Mouse (Mus musculus) embryo, embryonic 10 days (tissue): ENCODE data around the gene Masp1.
A peak's percentile ranks its signal among the peaks of the same experiment; 100 is the strongest.

ENCODE experiments used
- DNase-seq: peaks from one replicate; pipeline ENCODE4 v3.0.0-alpha.2; 2015; ENCODE audit warnings: low spot score

Masp1 gene

DNA sequence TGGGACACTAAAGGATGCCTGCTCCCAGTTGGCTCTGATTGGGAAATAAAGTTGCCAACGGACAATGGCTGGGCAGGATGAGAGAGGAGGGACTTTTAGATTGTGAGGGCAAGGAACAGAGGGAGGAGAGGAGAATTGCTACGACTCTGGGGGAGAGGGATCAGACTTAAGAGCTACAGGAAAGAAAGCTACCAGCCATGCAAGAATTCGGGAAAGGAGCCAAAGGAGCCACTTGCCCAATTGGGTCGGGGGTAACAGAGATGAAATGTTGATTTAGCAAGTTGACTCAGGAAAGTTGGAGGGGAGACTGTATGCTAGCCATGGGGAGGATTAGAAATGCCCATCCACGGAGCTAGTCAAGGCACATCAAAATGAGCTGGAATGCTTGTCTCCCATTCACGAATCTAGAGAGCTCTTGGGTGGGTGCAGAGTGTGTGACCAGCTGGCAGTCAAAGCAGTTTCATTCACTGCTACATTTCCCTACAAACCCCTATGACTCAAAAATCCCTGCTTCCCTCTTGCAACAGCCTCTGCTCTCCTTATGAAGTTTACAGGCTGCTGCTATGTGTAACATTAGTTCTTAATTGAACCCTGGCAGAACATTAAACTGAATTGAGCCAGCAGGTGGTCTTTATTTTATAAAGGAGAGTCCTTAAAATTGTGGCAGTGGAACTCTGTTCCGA is 61.6 kb downstream of the Masp1 start:
- DNase-seq, result no peak

DNA sequence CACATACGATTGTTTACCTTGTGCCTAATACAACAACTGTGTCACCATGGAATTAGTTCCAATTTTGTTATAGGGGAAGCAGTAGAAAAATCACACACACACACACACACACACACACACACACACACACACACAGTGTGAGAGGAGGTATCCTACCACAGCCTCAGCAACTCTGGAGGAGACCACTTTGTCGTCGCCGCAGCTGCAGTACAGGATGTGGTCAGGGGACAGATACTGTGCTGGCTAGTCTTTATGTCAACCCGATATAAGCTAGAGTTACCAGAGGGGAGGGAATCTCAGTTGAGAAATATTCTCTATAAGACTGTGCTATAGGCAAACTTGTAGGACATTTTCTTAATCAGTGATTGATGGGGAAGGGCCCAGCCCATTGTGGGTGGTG is 63.3 kb downstream of the Masp1 start:
- no peak for DNase-seq

DNA sequence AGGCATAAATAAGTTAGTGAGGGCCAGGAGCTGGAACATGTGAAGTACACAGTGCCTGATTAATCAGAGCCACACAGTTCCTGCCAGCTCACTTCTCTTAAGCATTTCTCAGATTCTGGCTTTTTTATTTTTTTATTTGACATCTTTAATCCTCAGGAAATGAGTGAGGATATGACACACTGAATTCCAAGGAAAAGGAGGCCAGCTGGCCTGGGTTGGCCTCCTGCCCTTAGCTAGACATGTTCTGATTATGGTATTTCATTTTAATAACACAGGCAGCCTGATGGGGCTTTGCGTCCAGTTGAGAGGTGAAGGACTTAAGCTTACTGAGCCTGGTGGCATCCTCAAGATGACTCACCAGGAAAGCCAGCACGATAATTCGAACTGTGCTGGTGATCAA is 64.1 kb downstream of the Masp1 start:
- no peak for DNase-seq

DNA sequence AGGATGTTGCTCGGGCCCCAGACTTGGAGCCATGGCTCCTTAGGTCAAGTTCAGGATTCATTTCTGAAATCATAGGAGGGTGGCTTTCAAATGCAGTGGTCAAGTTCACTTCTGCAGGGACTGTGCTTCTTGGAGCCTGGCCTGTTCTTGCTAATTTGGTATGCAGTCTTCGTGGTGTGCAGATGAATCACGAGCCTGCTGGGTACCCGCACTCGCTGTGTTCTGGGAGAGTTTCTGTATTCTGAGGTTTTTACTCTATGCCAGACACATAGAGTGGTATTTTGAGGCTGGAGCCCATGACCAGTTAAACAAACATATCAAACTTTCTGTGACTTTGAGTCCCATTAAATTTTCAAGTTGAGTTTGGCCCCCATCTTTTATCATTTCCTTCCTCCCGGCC is 66.2 kb downstream of the Masp1 start:
- DNase-seq, result no peak

DNA sequence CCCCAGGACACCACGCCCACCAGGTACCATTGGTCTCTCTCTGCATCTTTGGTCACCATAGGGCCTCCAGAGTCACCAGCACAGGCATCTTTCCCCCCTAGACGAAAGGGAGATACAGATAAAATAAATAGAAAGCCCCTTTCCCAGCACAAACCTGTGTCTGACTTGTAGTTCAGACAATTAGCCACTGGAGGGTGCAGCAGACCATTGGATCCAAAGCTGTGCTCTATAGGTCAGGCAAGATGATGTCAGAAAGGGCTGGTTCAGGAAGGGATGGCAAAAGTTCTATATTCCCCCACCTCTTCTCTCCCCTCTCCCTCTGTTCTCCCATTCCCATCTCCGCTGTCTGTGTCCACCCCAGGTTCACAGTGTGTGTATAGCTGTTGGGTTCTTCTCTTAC is 68.1 kb downstream of the Masp1 start:
- DNase-seq, result peak; percentile 79

DNA sequence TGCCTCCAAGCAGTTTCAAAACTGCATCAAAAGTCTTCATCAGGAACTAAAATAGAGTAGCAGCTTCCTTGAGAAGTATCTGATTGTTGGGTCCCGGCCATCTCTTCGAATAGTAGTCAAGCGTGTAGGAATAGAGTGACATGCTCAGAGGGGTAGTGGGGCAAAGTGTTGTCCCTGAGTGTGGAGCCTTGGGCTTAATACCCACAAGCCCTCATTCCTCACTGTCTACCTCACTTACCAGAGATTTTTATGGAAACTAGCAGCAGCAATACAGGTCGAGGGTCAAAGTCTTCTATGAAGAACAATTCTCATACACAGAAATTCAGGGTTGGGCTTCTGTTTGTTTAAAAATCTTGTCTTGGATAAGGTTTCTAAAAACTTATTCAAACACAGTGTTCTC is 69.8 kb downstream of the Masp1 start:
- no peak for DNase-seq

DNA sequence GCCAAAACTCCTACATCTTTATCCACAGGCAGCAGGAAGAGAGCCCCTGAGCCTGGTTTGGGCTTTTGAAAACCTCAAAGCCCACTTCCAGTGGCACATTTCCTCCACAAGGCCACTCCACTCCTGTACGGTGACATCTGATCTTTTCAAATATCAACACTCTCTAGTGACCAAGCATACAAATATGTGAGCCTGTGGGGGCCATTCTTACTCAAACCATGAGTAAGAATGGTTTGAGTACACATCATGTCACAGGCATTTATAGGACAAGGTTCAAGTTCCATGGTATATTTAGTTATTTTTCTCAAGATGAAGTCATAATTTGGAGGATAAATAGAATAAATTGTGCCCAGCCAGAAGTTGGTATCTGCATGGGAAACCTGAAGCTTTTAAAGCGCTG is 70.7 kb downstream of the Masp1 start:
- DNase-seq, result no peak

DNA sequence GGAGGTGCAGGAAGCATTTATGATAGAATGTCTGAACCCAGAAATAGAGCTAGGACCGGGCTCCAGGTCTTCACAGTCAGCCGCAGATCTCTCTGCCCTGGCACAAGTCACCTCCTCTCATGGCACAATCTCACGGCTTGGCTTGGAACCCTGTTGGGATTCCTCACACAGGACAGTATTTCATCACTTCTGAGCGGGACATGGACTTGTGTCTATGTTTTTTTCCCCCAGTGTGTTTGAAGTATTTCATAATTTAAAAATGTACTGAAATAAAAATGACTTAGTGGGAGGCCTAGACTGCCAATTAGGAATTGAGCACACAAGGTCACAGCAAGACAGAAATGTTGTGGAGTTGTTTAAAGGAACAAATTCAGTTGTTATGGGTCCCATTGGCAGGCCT is 76.4 kb downstream of the Masp1 start:
- DNase-seq, result no peak

DNA sequence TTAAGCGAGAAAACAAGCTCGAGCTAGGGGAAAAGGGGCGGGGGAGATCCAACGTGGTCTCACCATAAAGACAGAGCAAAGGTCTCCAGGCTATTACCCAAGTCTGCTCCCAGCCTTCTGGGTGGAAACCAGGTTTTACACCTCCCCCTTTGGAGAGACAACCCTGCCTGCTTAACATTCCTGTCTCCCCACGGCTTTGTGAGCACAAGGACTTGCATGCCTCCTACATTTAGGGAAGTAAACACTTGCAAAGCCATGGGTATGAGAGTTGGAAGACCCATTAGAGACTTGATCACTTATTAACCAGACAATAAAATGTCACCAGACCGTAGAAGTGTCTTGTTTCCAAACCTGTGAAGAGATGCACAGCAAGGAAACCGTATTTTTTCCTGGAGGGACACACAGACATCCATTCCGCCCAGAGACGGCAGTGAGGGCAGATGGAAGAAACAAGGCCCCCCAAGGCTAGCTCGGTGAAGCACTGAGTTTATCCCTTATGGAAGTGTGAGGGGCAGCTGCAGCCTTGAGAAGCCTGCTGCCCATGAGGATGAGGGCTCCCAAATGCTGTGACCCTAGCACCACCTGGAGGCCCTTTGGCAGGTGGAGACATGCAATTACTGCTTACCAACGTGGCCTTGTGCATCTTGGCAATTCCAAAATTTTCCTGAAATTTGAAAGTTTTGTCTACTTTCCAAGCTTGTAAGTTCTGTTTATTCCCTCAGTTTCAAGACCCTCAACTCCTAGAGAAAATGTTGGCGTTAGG is 83.0 kb downstream of the Masp1 start:
- DNase-seq, result peak; percentile 21

DNA sequence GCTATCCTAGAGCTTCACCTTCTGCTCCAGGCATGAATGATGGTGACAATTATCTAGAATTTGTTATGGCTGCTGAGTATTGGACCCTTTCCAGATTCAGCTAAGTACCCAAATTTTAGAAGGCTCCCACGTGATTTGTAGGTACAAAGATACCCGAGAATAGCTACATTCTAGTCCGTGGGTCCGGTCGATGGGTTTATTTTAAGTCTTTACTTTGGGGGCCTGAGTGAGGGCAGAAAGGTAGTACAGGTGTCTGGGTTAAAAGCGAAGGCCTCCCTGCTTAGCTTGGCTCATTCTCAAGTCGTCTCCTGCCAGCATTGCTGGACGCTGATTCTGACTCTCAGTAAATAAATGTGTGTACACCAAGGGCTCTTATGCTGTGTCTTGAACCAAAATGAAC is 90.6 kb downstream of the Masp1 start:
- no peak for DNase-seq

DNA sequence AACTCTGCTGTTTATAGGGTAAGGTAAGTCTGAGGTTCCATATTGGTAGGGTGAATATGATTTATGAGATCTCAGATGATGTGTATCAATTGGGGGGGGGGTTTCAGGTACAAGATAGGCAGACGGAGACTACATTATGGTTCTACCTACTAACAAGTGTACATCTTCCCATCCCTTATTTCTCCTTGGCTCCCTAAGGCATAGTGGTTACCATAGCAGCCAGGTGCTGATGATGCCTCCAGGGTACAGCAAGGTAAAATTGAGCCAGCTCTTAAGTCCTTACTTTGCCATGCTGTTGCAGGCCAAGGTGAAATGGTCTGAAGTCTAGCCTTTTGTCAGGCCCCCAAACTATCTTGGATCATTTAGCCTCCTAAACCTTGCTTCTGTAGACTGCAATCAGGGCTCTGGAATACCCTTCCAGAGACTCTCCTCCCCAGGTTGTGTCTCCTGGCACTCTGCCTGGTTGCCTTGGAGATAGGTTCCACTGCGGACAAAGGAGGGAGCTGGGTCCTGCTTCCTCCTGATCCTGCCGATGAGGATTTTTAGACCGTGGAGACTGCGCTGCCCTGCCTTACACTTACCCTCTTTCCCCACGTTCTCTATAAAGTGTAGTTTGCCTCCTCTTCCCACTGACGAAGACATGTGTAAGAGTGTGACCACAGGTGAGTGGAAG is 91.8 kb downstream of the Masp1 start, which contains the start of gene Rtp1:
Rtp1 (plus strand) TSS at position 487 of the 673 bp plus-strand sequence.
- no peak for DNase-seq

DNA sequence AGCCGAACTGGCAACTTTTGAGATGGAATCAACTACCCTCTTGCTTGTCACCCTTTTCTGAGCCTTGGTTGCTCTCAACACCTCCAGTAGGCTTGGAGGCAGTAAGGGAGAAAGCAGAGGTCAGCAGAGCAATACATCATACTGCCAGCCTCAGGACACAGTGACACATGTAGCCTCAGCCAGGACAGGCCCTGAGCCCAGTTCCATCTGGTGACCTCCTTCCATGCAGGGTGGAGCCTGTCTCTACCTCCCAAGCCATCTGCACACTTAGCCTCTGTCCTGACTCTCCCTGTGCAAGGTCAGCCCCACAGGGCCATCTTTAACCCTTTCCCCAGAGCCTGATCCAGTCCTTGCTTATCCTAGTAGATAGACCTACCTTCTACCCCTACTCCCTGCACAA is 92.9 kb downstream of the Masp1 start:
- no peak for DNase-seq

DNA sequence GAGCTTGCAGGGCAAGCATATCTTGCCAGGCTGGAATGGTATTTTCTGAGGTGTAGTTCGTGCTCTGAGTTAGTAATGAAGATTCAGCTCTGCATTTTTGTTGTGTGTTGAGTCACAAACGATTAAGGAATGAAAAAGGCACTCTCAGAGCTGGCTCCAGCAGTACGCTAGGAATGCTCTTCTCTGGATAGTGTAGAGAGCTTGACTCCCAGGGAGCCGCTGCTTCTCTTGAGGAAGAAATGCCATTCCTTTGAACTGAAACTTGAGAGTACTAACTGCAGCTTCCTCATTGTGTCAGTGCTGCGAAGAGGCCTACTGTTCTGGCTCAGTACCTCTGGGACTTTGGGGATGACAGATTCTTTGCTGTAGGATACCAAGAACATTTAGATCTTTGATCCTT is 96.8 kb downstream of the Masp1 start:
- DNase-seq, result no peak

DNA sequence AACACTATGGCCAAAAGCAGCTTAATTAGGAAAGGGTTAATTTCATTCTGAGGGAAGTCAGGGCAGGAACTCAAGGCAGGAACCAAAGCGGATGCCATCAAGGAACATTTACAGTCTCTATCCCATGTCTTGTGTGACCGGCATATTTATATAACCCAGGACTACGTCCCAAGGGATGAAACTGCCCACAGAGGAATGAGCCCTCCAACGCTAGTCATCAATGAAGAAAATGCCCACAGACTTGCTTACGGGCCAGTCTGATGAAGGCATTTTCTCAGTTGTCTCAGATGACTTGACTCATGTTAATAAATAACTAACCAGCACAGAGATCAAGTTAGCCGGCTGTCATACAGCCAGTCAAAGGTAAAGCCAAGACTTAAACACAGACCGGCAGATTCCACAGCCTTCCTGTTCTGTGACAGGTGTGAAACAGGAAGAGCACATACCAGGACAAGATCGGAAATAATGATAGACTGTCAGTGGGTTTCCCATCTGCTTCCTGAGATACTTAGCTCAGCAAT is 101.0 kb downstream of the Masp1 start:
- DNase-seq, result no peak

DNA sequence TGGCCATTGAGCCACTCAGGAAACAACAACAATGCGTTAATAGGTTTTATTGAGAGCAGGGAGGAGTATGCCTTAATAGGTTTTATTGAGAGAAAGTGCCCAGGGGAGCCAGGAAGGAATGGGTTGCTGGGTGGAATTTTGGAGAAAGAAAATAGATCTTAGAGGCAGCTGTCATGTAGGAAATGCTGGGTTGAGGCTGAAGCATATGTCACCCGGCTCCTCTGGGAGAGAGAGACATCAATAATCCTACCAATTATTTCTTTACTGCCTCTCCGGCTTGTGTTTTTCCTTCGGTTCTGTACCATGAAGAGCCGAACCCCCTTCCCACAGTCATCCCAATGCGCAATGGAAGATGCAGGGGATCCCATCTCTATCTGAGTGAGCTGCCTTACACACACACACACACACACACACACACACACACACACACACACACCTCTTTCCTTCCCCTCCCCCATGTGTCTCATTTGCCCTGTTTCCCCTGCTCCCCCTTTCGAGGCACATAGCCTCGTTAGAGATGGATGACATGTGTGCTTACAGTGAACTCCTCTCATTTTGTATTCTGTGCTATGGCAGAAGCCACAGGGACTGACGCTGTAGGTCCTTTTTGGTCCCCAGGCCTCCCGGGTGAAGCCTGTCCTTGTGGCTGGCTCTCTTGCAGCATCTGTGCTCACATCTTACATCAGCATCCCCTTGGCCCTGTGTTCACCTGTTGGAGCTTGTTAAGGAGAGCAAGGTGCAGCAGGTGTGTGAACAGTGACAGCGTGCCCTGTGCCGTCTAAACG is 103.0 kb downstream of the Masp1 start:
- DNase-seq, result no peak

DNA sequence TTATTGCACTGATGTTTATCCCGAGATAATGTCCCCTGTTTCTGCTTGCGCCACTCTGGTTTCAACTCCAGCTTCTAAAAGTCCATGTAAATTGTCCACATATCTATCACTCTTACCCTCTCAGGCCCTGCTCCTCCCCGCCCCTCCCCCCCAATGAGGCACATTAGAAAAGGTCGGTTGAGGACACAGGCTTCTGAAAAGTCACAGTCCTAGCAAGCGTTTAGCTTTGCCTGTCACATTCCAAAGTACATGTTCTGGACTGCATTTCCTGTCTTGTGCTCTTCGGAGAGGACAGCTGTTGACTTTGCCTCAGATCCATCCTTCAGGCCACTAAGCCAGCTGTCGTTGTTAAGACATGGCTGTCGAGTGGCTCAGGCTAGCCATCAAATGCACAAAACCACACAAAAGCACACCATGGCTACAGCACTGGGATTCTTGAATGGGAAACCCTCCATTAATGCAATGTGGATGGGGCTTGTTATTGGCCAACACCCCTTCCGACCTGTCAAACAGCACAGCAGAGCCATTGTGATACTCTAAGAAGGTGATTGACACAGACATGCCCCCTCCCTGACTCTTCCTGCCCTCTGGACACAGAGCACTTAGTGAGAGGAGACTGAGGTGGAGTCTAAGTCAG is 103.8 kb downstream of the Masp1 start:
- peak; percentile 41 for DNase-seq

DNA sequence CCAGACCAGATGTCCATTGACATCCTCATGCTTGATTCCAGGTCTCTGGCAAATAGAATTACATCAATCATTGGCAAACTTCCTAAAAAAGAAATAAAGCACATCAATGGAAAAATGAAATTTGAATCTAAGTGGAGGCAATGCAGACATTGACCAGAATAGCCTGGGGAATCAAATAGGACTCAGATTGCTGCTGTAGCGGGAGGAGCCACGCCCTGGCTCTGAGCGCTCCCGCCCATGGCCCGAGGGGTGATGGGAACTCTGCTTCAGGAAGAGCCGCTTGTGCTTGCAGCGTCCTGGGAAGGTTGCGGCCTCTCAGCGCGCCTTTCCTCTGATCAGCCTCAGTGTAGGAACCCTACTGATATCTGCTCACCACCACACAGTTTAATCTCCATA is 104.4 kb downstream of the Masp1 start:
- DNase-seq, result peak; percentile 67

DNA sequence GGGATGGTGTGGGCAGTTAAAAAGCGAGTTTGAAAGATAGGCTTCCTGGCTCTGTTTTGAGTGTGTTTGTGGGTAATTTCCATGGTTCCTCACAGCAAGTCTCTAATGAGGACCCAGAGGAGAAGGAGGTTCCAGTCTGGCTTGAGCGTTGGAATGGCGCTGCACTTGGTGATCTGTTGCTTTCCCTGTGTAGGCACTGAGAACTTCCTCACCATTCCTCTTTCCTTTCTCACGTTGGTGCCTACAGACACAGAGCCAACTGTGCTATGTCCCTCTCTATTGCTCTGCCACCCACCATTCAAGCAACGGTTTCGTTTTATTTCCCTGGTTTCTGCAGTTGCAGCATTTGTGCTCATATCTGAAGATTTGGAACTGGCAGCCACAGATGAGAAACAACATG is 107.7 kb downstream of the Masp1 start:
- no peak for DNase-seq

DNA sequence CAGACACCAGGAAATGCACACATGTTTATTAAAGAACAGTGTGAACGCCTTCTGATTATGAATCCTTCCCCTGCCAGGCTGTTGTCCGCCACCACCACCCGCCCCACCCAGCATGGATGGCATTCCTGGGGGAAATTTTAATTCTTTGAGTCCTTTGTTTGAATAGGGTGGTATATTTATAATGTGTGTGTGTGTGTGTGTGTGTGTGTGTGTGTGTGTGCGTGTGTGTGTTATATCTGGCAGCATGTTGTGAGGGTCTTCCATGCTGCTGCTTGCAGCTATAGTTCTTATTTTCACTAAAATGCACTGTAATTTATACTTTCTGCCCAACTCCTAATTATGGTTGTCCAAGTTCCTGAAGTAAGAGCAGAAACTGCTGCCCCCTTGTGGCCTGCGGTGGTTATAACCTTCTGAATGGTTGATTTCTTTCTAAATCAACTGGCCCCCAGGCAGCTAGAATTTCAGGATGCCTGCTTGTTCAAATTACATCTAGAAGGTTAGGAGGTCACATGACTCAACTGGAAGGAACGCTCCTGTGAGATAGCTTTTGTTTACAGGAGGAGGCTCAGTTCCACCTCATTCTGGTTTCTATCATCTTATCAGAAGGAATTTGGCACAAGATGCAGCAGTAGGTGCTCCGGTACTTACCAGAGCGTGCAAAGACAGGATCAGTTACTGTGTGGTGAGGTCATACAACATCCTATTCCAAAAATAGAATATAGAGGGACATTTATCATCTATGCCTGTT is 117.4 kb downstream of the Masp1 start:
- peak; percentile 85 for DNase-seq

DNA sequence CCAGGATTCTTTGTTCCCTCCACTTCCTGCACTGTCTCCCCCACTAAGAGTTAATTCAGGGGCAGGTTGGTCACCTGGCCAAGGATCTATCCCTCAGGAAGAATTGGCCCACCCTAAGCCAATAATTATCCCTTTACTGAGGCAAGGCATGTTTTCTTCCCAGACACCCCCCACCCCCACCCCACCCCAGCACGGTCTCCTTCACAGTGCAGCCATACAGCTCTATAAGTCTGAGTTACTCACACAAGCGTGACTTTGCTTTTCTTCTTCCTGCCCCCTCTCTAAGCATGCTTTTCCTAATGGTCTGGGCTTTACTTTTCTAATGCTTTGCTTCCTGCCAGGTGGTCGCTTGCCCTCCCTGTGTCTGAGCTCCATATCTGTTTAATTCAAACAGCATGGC is 118.7 kb downstream of the Masp1 start:
- no peak for DNase-seq

DNA sequence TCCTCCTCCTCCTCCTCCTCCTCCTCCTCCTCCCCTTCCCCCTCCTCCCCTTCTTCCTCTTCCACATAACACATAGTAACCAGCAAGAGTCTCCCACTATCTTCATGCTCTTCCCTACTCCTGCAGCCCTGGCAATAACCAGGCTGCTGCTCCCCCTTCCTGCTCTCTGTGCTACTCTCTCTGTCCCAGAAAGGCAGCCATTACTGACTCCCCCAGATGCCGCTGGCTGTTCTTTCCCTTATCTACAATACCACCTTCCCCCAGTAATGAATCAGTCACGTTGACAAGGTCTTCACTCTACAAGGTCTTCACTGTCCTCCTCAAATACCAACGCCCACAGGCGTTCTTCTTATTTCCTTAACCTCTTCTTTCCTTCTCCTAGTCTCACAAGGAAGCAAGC is 119.2 kb downstream of the Masp1 start:
- no peak for DNase-seq
